Mouse (Mus musculus) sigmoid colon, adult 10 weeks (tissue): ENCODE results near the gene Igfl3. TPM values are rescaled to one million over a fixed set of nuclear protein-coding genes. Genes with fewer than 3 reads are reported as not detected.

Source experiments
- polyA plus RNA-seq: library from polyadenylated mRNA; stranded (reverse); fragments of 350-450 nt; fragmentation: Illumina TruSeq; extraction: RNeasy Lipid Tissue Mini Kit (QIAGEN cat#74804); gene quantifications from one replicate; pipeline ENCODE4 v1.2.3, GENCODE M21; 2014; ENCODE audit warnings: low read depth, low replicate concordance

Gene Igfl3
- polyA plus RNA-seq = not detected

GRCm38 (mm10) chr7:18176194-18176593, at the start of gene Igfl3:
TSS of gene Igfl3 (plus strand) at chr7:18176494.

Other genes starting within 250 kb of the Igfl3 start
- gene Ceacam11, start 204.4 kb upstream of the Igfl3 start, polyA plus RNA-seq = not detected
- 0.63 TPM for gene Ceacam13, start 166.6 kb upstream of the Igfl3 start, polyA plus RNA-seq
- gene Ceacam12, start 110.6 kb upstream of the Igfl3 start, polyA plus RNA-seq = 1.8 TPM
- gene Mill1, start 68.9 kb downstream of the Igfl3 start, polyA plus RNA-seq = not detected
- not detected for gene Psg18, start 178.5 kb downstream of the Igfl3 start, polyA plus RNA-seq